Mouse (Mus musculus) adrenal gland, adult (tissue): ENCODE measurements around the gene Ranbp17.
"Not testable (repeated sequence)": the region's sequence is repeated elsewhere in the genome, so short reads cannot be mapped to it uniquely, and the experiment has no call there.

ENCODE experiments used
- DNase-seq, 2 experiments: peaks; one replicate each; pipeline ENCODE4 v3.0.0; 2022 to 2023; ENCODE audit warnings: low spot score in 1 of 2; ENCODE audit not compliant: inconsistent age in 2 of 2

The Ranbp17 gene

GRCm38 (mm10) chr11:33513376-33513991, at the start of gene Ranbp17:
Gene Ranbp17 (minus strand): TSS chr11:33513746.
- DNase-seq = peak; percentile 57 to 70

- DNase-seq = peak; percentile 7 to 50
Measured at GRCm38 (mm10) chr11:33554123-33554522, 40.6 kb upstream of the Ranbp17 start.

GRCm38 (mm10) chr11:33550861-33551560, 37.5 kb upstream of the Ranbp17 start:
- DNase-seq = no peak

- DNase-seq = no peak
Measured at GRCm38 (mm10) chr11:33547386-33547785, 33.8 kb upstream of the Ranbp17 start.

GRCm38 (mm10) chr11:33544945-33545344, 31.4 kb upstream of the Ranbp17 start:
- no peak for DNase-seq

- no peak for DNase-seq
Measured at GRCm38 (mm10) chr11:33544121-33544520, 30.6 kb upstream of the Ranbp17 start.

GRCm38 (mm10) chr11:33537390-33538125, 24.0 kb upstream of the Ranbp17 start:
- DNase-seq = no peak

GRCm38 (mm10) chr11:33536636-33537035, 23.1 kb upstream of the Ranbp17 start:
- DNase-seq = no peak

- DNase-seq = no peak
Measured at GRCm38 (mm10) chr11:33534541-33534940, 21.0 kb upstream of the Ranbp17 start.

- DNase-seq = no peak
Measured at GRCm38 (mm10) chr11:33533577-33533976, 20.0 kb upstream of the Ranbp17 start.

- no peak for DNase-seq
Measured at GRCm38 (mm10) chr11:33529576-33529975, 16.0 kb upstream of the Ranbp17 start.

GRCm38 (mm10) chr11:33512854-33513375, 631 bp downstream of the Ranbp17 start:
- peak; percentile 69 to 87 for DNase-seq

GRCm38 (mm10) chr11:33509401-33509800, 4.1 kb downstream of the Ranbp17 start:
- no peak for DNase-seq

GRCm38 (mm10) chr11:33485746-33486145, 27.8 kb downstream of the Ranbp17 start:
- DNase-seq = no peak

GRCm38 (mm10) chr11:33480410-33480809, 33.1 kb downstream of the Ranbp17 start:
- DNase-seq = no peak

GRCm38 (mm10) chr11:33479209-33479608, 34.3 kb downstream of the Ranbp17 start:
- no peak for DNase-seq

GRCm38 (mm10) chr11:33476634-33477033, 36.9 kb downstream of the Ranbp17 start:
- DNase-seq = no peak

- no peak for DNase-seq
Measured at GRCm38 (mm10) chr11:33461172-33461571, 52.4 kb downstream of the Ranbp17 start.

GRCm38 (mm10) chr11:33454069-33454468, 59.5 kb downstream of the Ranbp17 start:
- no peak for DNase-seq

GRCm38 (mm10) chr11:33433813-33434212, 79.7 kb downstream of the Ranbp17 start:
- DNase-seq = peak in 1 of 2 experiments; percentile 24

GRCm38 (mm10) chr11:33428238-33428637, 85.3 kb downstream of the Ranbp17 start:
- not testable (repeated sequence) for DNase-seq

- DNase-seq = not testable (repeated sequence)
Measured at GRCm38 (mm10) chr11:33427789-33428188, 85.8 kb downstream of the Ranbp17 start.
